Mouse (Mus musculus): ENCODE data around the gene Sct.

Gene Sct

DNA sequence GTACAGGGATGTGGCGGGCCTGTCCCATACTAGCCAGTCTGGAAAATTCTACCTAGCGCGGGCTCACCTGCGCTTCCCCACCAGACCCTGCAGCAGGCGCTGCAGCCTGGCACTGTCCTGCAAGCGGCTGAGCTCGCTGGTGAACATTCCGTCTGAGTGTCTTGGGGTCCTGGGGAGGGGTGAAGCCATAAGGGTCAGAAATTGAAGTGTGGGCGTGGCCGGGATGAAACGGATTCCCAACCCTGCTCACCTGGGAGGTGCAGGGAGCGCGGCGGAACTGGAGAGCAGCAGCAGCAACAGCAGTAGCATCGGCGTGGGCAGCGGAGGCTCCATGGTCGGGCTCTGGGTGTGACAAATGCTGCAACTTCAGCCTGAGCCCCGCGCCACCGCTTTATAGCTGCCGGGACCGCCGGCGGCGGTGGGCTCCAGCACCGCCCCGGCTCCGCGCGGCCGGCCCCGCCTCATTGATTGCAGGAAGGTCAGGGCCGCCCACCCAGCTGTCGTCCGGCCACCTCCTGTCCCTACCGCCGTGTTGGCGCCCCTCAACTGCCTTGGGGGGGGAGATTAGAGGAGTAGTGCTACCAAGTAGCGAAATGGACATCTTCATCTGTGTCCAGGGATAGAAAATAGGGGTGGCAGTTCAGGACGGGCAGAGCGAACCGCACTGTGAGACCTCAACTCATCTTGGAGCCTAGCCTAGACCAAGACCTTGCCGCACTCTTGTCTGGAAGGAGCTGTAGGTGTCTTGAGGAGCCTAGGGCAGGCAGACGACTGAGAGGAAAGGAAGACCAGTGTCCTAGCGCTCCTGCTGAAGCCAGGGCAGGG, at the start of gene Sct:
TSS of gene Sct (minus strand) at position 368 of the 825 bp plus-strand sequence.
- DNase-seq (ENCODE audit: low spot score) = no peak

DNA sequence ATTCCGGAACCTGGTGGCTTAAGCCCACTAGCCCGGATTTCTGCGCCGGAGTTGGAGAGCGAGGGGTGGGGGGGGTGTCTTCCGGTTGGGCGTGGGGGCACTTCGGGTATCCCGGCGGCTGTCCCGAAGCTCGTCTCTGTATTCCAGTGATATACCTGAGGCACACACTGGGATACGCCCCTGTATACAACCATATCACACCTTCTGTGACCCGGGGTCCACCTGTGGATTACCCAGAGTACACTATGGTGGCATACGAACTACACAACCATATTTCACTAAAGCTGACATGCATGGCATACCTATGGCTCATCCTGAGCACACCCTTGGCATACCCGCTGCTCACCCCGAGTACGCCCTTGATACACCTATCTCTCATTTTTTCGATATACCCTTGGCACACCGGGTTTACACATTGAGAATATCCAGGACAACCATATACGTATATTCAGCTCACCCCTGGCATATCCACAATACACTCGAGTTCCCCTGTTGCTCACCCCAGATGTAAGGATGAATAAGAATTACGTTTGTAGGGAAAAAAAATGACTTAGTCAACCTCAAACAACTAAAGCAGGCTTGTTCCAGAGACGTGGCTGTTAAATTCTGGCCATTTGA, 49.5 kb upstream of the Sct start:
- peak; percentile 14 for DNase-seq (ENCODE audit: low spot score)

GRCm38 (mm10) chr7:141327469-141328372, 48.8 kb upstream of the Sct start, which contains the start of the genes Deaf1 and Tmem80:
Gene Deaf1 (minus strand): TSS chr7:141327690.
Gene Tmem80 (plus strand): TSS chr7:141327739.
- peak; percentile 95 for DNase-seq (ENCODE audit: low spot score)

DNA sequence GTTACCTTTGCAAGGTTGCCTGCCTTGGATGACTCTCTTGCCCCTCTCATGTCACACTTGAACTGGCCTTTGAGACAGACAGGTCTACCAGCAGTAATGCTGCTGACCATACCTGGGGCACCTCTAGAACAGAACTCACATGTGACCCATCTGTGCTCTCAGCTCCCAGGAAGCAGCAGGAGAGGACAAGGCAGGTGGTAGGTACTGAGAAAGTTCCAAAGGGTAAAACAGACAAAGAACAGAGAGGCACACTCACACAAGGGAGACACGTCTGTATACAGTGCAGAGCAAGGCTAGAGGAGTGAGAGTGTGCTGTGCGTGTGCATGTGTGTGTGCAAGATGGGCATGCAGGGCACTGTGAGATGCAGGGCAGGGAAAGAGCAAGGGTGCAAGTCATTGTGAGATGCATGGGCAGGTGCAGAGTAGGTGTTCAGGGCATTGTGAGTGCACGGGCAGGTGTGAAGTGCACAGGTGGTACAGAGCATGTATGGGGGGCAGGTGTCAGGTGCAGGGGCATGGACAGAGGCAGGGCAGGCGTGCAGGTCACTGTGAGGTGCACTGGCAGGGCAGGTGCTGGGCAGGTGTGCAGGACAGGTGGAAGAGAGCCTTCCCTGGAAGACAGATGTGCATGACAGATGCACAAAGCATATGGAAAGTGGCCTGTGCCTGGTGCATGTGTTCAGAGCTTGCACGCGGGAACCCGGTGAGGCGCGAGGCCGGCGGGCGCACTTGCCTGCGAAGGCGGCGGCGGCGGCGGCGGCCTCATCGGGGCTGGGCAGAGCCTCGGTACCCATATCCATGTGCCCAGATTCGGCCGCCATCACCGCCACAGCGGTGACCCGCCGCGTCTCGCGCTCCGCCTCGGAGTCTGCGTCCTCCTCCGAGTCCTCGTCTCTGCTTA, 47.9 kb upstream of the Sct start:
- no peak for DNase-seq (ENCODE audit: low spot score)

- no peak for DNase-seq (ENCODE audit: low spot score)
These were observed 45.8 kb upstream of the Sct start for GRCm38 (mm10) chr7:141324686-141325085.

DNA sequence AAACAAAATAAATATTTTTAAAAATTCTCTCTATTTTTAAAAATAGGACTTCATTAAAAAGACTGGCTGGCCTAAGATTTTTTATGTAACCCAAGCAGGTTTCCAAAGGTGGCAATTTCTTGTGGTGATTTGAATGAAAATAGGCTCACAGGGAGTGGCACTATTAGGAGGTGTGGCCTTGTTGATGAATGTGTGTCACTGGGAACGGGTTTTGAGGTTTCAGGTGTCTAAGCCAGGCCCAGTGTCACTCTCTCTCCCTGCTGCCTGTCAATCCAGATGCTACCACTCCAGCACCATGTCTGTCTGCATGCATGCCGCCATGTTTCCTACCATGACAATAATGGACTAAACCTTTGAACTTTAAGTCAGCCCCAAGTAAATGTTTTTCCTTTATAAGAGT, 40.5 kb upstream of the Sct start:
- no peak for DNase-seq (ENCODE audit: low spot score)

GRCm38 (mm10) chr7:141317619-141318132, 38.7 kb upstream of the Sct start:
- DNase-seq (ENCODE audit: low spot score) = no peak

- DNase-seq (ENCODE audit: low spot score) = peak; percentile 16
These were observed 37.0 kb upstream of the Sct start for GRCm38 (mm10) chr7:141315974-141316373.

GRCm38 (mm10) chr7:141315076-141315475, 36.1 kb upstream of the Sct start:
- DNase-seq (ENCODE audit: low spot score) = no peak

- DNase-seq (ENCODE audit: low spot score) = no peak
These were observed 35.5 kb upstream of the Sct start for GRCm38 (mm10) chr7:141314416-141314815.

- no peak for DNase-seq (ENCODE audit: low spot score)
These were observed 25.6 kb upstream of the Sct start for GRCm38 (mm10) chr7:141304537-141304936.

DNA sequence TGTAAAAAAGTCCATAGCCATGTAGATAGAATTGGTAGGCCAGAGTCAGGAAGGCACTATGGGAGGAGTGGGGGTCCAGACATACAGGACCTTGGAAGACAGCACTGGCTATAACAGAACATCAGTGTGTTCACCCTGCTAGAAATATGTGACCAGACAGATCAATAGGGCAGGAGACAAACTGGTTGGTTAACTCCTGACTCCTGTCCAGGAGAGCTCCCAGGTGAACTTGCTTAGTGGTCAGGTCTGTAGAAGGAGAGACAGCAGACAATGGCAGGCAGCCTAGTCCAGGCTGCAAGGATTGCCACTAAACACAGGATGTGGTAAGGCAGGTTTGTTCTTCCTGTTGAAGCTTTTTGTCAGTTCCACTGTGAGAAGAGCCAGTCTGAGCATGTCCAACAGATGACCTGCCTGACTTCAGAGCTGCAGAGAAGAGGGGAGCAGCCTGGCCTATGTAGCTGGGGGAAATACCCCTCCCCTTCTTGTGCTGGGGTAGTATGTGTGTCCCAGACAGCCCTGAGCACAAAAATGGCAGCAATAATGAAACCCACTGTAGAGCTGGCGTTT, 23.9 kb upstream of the Sct start:
- DNase-seq (ENCODE audit: low spot score) = no peak

DNA sequence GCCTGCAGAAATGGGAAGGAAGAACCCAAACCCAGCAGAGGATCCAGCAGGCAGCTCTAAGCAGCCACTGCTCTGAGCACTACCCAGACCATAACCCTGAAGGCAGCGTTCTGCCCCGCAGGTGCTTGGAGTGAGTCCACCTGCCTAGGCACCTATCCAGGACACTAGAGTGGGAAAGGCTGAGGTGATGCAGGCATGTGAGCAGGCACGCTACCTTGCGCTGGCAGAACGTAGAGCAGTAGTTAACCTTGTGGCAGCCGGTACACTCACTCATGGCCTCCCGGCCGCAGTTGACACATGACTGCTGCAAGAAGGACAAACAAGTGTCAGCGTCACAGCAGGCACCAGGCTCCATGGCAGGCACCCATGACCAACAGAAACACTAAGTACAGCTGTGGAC, 22.5 kb upstream of the Sct start:
- DNase-seq (ENCODE audit: low spot score) = no peak

GRCm38 (mm10) chr7:141299175-141299574, 20.2 kb upstream of the Sct start:
- no peak for DNase-seq (ENCODE audit: low spot score)

DNA sequence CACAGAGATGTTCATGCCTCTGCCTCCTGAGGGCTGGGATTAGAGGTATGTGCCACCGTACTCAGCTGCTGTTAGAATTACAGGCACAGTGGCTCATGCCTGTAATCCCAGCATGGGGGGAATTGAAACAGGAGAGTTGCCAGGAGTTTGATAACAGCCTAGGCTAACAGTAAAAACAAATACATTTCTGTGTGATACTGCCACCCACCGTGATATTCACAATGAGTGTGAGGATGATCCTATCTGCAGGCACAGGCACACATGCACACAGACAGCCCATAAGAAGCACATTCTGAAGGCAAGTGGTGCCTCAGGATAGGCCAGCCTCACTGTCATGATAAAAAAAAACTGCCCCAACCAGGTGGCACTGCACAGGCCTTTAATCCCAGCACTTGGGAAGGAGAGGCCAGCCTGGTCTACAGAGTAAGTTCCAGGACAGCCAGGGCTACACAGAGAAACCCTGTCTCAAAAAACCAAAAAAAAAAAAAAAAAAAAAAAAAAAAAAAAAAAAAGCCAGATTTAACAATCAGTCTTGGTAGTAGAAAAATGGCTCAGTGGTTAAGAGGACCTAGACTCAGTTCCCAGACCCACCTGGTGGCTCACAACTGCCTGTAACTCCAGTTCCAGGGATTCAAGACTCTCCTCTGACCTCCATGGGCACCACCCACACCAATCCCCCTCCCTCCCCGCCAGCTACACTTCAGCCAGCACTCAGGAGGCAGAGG, 19.2 kb upstream of the Sct start:
- no peak for DNase-seq (ENCODE audit: low spot score)

DNA sequence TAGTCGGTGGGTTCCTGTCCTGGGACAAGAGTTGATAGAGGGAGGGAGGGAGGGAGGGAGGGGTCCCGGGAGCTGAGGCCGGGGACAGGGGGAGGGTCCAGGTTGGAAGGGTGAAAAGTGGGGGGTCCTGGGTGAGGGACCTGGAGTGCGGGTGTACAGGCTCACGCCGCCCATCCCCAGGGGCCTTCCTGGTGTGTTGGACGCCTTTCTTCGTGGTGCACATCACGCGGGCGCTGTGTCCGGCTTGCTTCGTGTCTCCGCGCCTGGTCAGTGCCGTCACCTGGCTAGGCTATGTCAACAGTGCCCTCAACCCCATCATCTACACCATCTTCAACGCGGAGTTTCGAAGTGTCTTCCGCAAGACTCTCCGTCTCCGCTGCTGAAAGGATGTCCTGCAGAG, 15.5 kb upstream of the Sct start:
- DNase-seq (ENCODE audit: low spot score) = no peak

DNA sequence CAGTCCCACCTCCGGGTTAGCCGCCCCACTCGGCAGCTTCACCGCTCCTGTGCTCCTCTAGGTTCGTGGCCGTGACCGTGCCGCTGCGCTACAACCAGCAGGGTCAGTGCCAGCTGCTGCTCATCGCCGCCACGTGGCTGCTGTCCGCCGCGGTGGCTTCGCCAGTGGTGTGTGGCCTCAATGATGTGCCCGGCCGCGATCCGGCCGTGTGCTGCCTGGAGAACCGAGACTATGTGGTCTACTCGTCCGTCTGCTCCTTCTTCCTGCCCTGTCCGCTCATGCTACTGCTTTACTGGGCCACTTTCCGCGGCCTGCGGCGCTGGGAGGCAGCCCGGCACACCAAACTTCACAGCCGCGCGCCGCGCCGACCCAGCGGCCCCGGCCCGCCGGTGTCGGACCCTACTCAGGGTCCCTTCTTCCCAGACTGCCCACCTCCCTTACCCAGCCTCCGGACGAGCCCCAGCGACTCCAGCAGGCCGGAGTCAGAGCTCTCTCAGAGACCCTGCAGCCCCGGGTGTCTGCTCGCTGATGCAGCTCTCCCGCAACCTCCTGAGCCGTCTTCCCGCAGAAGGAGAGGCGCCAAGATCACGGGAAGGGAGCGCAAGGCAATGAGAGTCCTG, 15.0 kb upstream of the Sct start:
- no peak for DNase-seq (ENCODE audit: low spot score)

DNA sequence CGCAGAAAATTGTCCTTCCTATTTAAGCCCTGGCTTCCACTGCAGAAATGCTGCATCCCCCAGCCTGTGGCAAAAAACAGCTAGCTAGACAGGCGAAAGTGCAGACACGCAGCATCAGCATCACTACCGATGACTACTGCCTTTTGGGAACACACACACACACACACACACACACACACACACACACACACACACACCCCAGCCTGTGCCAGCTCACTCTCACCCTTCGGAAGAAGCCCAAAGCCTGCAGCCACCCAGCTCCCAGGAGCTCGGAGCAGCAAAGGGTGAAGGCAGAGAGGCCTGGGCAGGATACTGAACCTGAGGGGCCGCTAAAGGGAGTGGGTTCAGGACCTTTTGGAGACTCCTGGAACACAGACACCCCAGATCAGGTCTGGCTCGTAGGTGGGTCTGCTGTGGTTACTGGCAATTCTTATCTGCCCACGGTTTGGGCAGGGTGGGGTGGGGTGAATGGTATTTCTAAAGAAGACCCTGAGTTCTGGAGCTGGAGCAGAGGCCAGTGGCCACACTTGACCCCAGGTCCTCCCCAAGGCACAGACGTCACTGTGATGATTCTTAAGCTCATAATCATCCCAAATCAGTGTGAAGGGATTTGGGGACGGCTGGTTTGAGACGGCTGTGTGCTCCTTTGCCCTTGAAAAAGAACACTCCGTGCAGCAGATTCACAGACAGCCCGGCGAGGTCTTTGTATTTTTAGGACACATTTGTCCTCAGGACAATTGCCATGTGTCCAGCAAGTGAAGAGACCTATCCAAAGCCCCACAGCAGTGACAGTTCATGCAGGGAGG, 13.9 kb upstream of the Sct start:
- no peak for DNase-seq (ENCODE audit: low spot score)

Data from adipocyte (in vitro differentiated cells).